Mouse (Mus musculus): ENCODE results near the gene Rufy2.
"Not testable (repeated sequence)": the region's sequence is repeated elsewhere in the genome, so short reads cannot be mapped to it uniquely, and the experiment has no call there.

The Rufy2 gene

DNA sequence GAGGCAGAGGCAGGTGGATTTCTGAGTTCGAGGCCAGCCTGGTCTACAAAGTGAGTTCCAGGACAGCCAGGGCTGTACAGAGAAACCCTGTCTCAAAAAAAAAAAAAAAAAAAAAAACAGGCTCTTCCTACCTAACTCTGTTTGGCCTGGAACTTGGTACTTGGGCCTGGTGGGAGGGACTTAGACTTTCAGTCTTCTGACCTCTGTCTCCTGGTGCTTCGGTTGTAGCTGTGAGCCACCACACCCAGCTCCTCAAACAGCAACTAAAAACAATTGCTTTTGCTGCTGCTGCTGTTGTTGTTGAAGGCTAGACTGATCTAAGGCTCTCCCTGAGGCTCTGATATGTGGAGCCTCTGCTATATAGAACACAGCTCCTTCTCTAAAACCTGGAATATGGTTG, 69.1 kb downstream of the Rufy2 start:
- CTCF ChIA-PET, result interaction anchor here (0.7 kb wide), 1 partner anchor 746 kb away, joined by 24 read pairs; no protein-coding TSS in a partner anchor

DNA sequence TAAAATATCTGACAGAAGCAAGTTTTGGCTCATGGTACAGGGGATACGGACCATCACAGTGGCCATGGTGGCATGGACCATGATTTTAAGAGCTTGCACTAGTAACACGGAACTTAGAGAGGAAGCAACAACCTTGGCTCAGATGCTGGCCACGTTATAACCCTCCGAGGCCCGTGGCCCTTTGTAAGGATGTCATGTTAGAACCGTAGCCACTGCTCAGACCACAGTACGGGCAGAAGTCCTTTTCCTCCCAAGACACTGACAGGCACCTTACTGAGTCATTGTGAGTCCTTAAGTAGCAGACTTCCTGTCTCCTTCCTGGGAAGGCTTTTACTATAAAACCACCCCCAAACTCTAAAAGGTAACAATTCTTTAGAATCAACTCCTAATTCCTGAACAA, 71.2 kb downstream of the Rufy2 start:
- CTCF ChIA-PET, result no interaction called here

DNA sequence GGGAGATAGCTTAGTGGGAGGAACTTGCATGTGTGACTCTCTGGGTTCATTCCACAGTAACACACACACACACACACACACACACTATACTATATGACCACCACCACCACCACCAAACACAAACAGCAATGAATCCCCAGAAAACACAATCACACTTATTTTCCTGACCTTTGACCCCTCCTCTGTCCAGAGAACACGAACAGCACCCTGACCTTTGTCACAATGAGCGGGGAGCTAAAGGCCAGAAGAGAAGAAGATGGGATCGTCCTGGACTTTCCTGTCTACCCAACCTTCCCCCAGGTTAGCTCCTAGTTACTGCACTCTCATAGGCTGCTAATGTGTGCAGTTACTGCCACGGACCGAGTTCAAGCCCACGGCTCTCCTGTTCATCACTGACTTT, 72.0 kb downstream of the Rufy2 start:
- CTCF ChIA-PET, result no interaction called here

DNA sequence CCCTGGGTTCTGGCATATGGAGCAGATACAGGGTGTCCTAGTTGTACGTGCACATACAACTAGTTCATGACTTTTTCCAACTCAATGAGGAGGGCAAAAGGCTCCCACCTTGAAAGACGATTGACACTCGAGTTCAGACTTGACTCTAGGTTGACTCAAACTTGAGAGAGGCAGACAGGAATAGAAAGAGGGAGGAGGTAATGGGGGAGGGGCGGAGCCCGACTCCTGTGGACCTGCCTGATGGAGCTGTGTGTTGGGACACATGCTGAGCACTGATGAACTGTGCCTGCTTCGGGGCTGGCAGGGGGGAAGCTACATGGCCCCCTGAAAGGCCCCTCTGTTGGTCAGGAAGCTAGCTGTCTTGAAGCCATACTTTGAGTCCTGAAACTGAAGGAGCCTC, 73.0 kb downstream of the Rufy2 start:
- CTCF ChIA-PET, result no interaction called here

DNA sequence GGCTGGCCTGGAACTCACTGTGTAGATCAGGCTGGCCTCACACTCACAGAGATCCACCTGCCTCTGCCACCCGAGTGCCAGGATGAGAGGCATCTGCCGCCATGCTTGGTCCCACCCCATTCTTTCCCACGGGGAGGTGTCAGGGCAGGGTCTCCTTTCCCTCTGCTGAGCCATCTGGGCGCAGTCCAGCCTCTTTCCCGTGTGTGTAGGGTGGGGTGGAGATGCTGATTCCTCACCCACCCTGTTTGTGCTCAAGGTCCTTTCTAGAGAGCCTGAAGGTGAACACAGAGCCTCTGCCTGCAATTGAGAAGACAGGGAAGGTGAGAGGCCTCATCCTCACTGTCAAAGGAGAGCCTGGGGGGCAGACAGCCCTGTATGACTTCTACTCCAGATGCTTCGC, 74.0 kb downstream of the Rufy2 start:
- CTCF ChIA-PET, result not testable (repeated sequence)

DNA sequence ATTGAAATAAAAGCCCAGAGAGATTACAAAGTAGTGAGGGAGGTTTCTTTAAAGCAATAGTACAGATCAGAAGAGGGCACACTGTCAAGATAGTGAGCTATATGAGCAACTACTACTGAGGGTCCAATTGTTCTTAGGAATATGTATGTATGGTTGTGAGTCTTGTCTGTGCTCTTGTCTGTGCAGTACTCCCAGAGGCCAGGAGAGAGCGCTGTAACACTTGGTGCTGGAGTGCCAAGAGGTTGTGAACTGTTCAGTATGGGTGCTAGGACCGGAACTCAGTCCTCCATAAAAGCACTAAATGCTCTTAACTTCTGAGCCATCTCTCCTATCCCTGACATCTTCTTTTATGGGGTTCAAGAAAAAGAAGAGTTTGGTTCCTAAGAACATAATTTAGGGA, 74.6 kb downstream of the Rufy2 start:
- CTCF ChIA-PET, result no interaction called here

DNA sequence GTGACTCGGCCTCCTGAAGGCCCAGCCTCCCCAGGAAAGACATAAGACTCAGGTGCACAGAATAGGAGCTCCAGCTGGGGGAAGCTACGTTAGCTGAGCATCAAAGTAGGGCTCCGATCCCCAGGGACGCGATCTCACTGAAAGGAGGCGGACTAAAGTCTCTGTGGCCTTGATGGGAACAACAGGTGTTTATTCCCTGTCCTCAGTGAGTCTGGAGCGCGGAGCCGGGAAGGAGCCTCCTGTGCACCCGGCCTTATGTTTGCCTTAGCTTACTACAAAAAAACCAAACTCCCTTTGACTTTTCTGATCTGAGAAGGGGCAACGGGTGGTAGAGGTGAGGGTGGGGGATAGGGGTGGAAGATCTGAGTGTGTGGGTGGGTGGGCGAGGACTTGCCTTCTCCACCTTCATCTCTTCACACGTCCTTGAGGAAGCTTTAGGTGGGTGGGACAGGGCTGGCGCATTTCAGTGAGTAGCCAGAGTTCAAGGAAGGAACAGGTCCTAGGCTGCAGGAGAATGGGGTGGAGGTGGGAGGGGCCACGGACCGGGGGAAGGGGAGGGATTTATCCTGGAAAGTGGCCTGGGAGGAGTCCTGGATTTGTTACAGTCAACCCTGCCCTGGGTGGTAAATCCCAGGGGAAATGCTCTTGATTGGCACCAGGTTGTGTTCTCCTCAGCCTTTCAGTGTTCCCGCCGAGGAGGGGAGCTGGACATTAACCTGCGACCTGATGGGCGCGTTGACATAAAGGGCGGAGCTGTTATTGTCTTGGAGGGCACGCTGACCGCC, 77.1 kb downstream of the Rufy2 start:
- CTCF ChIA-PET, result no interaction called here

DNA sequence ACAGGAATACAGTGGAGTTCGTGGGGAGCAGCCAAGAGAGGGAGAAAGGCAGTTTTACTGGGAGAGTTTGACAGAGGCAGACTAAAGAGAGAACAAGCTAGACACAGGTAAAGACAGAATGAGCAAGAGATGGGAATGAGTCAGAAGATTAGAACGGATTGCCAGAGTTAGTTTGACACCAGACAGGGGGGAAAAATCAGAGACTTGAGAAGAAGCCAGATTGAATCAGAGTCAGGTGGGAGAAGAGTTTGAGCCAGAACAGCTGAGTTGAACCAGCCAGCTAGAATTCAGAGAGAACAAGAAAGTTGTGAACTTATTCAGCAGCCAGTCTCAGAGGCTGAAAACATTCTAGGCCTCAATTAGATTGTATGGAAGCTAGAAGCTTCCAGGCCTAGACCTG, 79.8 kb downstream of the Rufy2 start, which contains the start of gene Pbld1:
Gene Pbld1, plus strand, starts transcription at position 301 of the 400 bp plus-strand sequence.
- CTCF ChIA-PET, result interaction anchor here (0.8 kb wide), 1 partner anchor 34 kb away, joined by 3 read pairs; no protein-coding TSS in a partner anchor

DNA sequence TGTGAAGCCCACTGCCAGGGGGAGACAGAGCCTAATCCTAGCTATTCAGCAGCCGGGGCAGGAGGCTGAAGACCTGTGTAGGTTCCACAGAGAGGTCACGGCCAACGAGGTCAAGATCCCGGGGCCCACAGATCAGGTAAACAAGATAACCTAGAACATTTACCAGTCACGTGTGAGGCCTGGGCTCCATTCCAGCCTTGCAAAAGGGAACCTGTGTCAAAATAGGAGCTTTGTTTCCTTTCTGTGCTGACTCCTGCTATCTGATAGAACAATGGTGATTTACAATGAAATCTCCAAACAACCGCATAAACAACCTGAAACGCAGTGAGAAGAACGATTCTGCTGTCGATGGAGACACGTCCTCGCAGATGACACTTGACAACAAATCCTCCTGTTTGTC, 80.4 kb downstream of the Rufy2 start:
- CTCF ChIA-PET, result interaction anchor here (0.8 kb wide), 1 partner anchor 35 kb away, joined by 3 read pairs; no protein-coding TSS in a partner anchor

DNA sequence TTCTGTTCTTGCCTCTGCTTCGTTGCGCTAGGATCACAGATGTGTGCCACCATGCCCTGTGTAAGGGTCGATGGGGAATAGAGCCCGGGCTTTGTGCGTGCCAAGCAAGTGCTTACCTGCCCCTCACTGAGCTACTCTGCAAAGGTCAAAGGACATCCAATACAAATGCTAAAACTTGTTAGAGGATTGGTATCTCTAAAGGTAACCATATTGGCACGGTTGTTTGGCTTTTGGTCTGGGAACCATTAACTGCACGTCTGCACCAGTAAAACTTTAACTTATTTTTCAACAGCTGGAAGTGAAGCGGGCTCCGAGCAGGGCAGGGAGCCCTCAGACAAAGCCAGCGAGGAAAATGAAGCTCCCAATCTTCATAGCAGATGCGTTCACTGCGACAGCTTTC, 81.2 kb downstream of the Rufy2 start:
- CTCF ChIA-PET, result interaction anchor here (0.6 kb wide), 1 partner anchor 204 kb away, joined by 3 read pairs; no protein-coding TSS in a partner anchor

DNA sequence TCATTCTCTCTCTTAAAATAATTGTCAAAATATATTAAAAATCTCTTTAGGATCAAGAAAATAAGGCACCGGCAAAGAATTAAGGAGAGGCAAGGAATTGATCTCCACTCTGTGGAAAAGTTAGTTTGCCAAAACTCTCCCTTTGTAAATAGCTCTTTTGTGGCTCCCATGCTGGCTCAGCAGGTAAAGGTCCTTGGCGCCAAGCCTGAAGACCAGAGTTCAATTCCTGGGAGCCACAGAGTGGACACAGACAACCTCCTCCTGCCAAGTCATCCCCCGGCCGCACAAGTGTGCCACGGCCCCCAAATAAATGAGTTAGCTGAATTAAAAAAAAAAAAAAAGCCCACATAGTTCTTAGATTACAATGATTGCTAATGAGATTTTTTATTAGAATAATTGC, 82.7 kb downstream of the Rufy2 start:
- CTCF ChIA-PET, result interaction anchor here (0.6 to 0.7 kb wide), 2 partner anchors 180 kb away, joined by 3 to 9 read pairs; no protein-coding TSS in a partner anchor

DNA sequence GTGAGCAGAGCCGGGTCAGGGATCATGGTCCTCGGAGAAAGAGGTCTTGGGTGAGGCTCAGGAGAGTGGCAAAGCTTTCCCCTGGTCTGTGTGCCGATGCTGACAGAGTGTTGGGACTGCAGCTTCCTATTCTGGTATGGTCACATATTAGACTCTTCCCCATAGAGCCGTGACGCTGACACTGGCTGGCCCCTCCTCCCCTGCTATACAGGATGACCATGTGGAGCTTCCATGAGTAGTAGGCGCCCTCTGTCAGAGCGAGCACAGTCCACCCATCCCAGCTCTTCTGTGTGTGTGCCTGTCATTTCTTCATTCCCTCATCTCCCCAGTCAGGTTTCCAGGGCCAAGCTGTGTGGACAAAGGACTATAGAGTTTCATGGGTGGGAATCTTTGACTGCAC, 83.3 kb downstream of the Rufy2 start:
- CTCF ChIA-PET, result no interaction called here

DNA sequence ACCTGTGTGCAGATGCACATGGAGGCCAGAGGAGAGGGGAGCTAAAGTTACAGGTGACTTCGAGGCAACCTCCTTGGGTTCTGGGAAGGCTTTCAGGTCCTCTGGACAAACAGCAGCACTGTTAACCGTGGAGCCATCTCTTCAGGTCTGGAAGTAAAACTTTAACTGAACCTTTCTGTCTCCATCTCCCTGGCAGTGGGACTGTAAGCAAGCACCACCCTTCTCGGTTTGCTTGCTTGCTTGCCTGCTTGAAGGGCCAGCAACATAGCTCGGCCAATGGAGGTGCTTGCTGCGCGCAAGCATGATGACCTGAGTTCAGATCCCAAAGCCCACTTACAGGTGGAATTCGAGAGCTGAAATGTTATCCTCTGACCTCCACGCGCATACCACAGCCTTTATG, 84.5 kb downstream of the Rufy2 start:
- CTCF ChIA-PET, result interaction anchor here (0.7 kb wide), 2 partner anchors 28 to 116 kb away, joined by 4 to 5 read pairs; no protein-coding TSS in a partner anchor

DNA sequence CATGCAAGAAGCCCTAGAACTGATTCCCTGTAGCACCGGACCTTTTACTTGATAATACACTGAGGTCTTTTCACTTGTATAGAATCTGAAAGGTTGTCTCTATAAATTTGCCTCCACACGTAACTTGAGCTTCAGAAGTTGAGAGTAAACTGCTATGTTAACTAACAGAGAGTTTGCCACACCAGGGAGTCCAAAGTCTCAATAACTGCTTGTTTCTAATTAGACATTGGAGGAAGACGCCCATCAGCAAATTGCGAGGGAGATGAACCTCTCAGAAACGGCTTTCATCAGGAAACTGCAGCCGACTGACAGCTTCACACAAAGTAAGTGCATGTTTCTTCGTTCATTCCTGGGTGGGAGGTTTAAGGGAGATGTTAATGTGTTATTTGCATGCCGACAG, 85.5 kb downstream of the Rufy2 start:
- CTCF ChIA-PET, result interaction anchor here (0.6 to 1.0 kb wide), 2 partner anchors 40 to 79 kb away, joined by 3 to 4 read pairs; no protein-coding TSS in a partner anchor

DNA sequence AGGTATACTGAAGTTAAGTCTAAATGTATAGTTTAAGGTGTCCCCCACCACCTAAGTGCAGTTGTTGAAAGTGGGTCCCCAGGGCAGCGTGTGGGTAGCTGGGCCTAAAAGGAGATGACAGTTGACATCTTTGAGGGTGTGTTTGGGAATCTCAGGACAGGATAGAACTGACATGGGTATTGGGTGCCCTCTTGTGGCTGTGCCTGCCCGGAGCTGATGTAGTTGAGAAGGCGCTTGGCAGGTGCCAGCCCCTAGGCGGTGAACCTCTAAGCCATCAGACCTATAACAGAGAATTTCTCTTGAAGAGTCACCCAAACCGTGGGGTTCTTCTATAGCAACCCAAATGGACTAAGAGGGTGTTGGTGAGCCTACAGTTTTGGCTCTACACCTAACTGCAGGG, 86.0 kb downstream of the Rufy2 start:
- CTCF ChIA-PET, result interaction anchor here (1.0 kb wide), 1 partner anchor 80 kb away, joined by 4 read pairs; no protein-coding TSS in a partner anchor

Data from spleen, embryonic (tissue).